Mouse (Mus musculus): ENCODE data around the gene Prss53. TPM values are rescaled to one million over a fixed set of nuclear protein-coding genes. Genes with fewer than 3 reads are reported as not detected.

Prss53 gene
- polyA plus RNA-seq, 1 experiment from 2014 or later = 2.4 TPM

- peaks cover 13% of the 10 kb centered on the region for H3K27me3 ChIP-seq
- H3K9ac ChIP-seq = no peak overlapping the region
- no peaks in the 10 kb centered on the region for H3K9me3 ChIP-seq (replicated peaks)
- no peak for ATAC-seq (ENCODE audit: insufficient number of reproducible peaks, low FRiP score, low TSS enrichment, low read depth)
- H3K4me1 ChIP-seq = peaks cover 34% of the 10 kb centered on the region
- H3K4me3 ChIP-seq (replicated peaks) = no peak overlapping the region
- no peak overlapping the region for H3K27ac ChIP-seq (replicated peaks)
- 85% methylated on average over 11 of the region's 11 CpGs for WGBS
- H3K36me3 ChIP-seq = peaks cover 33% of the 10 kb centered on the region
- H3K4me2 ChIP-seq (replicated peaks) = no peak overlapping the region
These were observed 37.0 kb upstream of the Prss53 start for GRCm38 (mm10) chr7:127927726-127928125.

DNA sequence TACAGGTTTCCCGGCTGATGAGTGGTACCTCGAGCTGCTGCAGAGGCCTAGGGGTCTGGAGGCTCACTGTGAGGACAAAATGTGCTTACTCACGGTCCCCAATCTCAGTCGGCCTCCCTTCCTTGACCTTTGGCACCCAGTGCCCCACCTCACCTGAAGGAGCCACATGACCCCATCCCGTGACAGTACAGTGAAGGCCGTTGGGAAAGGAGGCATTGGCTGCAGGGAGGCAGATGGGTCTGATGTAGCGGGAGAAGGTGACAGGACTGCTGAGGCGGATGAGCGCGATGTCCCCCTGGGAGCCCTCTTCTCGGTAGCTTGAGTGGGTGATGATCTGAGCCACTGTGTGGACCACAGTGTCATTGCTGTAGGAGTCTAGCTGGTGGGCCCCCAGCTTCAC lies 36.1 kb upstream of the Prss53 start:
- H3K9me3 ChIP-seq (replicated peaks) = no peaks in the 10 kb centered on the region
- ATAC-seq (ENCODE audit: insufficient number of reproducible peaks, low FRiP score, low TSS enrichment, low read depth) = no peak
- 82% methylated on average over 11 of the region's 11 CpGs for WGBS
- H3K9ac ChIP-seq = no peak overlapping the region
- H3K36me3 ChIP-seq = peaks cover 42% of the 10 kb centered on the region
- H3K27ac ChIP-seq (replicated peaks) = no peak overlapping the region
- H3K4me1 ChIP-seq = peaks cover 26% of the 10 kb centered on the region
- no peak overlapping the region for H3K4me3 ChIP-seq (replicated peaks)
- H3K4me2 ChIP-seq (replicated peaks) = no peak overlapping the region
- peaks cover 13% of the 10 kb centered on the region for H3K27me3 ChIP-seq

DNA sequence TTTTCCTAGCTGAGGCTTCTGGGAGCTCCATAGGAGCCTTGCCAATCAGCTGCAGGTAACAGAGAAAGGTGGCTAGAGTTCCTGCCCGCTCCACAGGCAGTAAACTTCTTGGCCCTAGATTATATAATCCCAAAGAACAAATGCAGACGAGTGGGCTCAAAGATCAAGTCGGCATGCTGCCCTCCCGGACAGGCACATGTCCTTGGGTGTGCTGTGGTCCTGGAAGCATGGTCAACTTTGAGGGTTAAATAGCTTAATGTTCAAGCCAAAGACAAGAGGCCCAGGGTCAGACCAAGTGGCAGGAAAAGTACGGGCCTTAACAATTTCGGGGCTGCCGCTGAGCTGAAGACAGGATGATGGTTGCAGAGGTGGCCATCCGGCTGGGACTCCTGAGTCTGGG lies 35.3 kb upstream of the Prss53 start:
- no peaks in the 10 kb centered on the region for H3K9me3 ChIP-seq (replicated peaks)
- H3K27me3 ChIP-seq = peaks cover 13% of the 10 kb centered on the region
- H3K4me1 ChIP-seq = peaks cover 18% of the 10 kb centered on the region
- no peak overlapping the region for H3K4me3 ChIP-seq (replicated peaks)
- peak overlapping the region; percentile 68; the same call in 1 of the 2 replicates for H3K27ac ChIP-seq (replicated peaks)
- H3K4me2 ChIP-seq (replicated peaks) = no peak overlapping the region
- 85% methylated on average over 8 of the region's 8 CpGs for WGBS
- peaks cover 42% of the 10 kb centered on the region for H3K36me3 ChIP-seq
- no peak overlapping the region for H3K9ac ChIP-seq
- no peak for ATAC-seq (ENCODE audit: insufficient number of reproducible peaks, low FRiP score, low TSS enrichment, low read depth)

DNA sequence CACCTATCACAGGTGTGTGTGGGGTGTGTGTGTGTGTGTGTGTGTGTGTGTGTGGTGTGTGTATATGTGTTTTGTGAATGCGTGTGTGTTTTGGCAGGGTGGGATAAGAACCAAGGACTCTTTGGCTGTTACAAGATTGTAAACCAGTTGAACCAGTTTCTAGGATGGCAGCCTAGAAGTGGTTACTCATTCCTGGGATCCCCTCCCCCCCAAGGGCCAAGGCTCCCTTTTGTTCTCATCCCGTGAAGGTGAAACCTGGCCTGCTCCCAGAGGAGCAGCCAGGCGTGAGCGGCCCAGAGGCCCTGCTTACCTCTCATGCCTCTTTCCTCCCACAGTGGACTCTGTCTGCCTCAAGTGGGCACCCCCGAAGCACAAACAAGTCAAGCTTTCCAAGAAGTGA lies 34.5 kb upstream of the Prss53 start:
- peak; percentile 70 for ATAC-seq (ENCODE audit: insufficient number of reproducible peaks, low FRiP score, low TSS enrichment, low read depth)
- no peak overlapping the region for H3K9ac ChIP-seq
- H3K9me3 ChIP-seq (replicated peaks) = no peaks in the 10 kb centered on the region
- no peak overlapping the region for H3K4me2 ChIP-seq (replicated peaks)
- peaks cover 13% of the 10 kb centered on the region for H3K27me3 ChIP-seq
- peaks cover 49% of the 10 kb centered on the region for H3K36me3 ChIP-seq
- H3K4me3 ChIP-seq (replicated peaks) = no peak overlapping the region
- 54% methylated on average over 5 of the region's 5 CpGs for WGBS
- H3K4me1 ChIP-seq = peaks cover 17% of the 10 kb centered on the region
- H3K27ac ChIP-seq (replicated peaks) = peak overlapping the region; percentile 68

DNA sequence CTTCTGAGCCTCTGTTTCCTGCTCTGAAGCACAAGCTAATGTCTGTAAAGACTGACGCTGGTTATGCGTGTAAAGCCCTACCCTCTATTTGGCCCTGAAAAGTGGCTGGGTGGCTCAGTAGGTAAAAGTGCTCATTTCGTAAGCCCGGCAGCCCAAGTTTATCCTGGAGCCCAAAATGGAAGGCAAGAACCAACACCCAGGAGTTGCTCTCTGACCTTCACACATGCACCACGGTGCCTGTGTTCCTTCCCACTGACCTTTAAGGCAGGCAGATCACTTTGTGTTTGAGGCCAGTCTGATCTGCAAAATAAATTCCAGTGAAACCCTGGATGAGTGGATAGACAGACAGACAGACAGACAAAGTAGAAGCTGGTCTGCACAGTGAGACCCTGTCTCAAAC lies 32.9 kb upstream of the Prss53 start:
- H3K4me3 ChIP-seq (replicated peaks) = no peak overlapping the region
- ATAC-seq (ENCODE audit: insufficient number of reproducible peaks, low FRiP score, low TSS enrichment, low read depth) = no peak
- no peak overlapping the region for H3K9ac ChIP-seq
- H3K36me3 ChIP-seq = peaks cover 51% of the 10 kb centered on the region
- no peak overlapping the region; the same call in 1 of the 2 replicates for H3K27ac ChIP-seq (replicated peaks)
- H3K4me2 ChIP-seq (replicated peaks) = no peak overlapping the region
- no peaks in the 10 kb centered on the region for H3K9me3 ChIP-seq (replicated peaks)
- H3K4me1 ChIP-seq = 0 out of 2 replicates have a peak, but pooled peaks cover 4% of the 10 kb centered on the region
- H3K27me3 ChIP-seq = peaks cover 8% of the 10 kb centered on the region
- 81% methylated on average over 5 of the region's 5 CpGs for WGBS

DNA sequence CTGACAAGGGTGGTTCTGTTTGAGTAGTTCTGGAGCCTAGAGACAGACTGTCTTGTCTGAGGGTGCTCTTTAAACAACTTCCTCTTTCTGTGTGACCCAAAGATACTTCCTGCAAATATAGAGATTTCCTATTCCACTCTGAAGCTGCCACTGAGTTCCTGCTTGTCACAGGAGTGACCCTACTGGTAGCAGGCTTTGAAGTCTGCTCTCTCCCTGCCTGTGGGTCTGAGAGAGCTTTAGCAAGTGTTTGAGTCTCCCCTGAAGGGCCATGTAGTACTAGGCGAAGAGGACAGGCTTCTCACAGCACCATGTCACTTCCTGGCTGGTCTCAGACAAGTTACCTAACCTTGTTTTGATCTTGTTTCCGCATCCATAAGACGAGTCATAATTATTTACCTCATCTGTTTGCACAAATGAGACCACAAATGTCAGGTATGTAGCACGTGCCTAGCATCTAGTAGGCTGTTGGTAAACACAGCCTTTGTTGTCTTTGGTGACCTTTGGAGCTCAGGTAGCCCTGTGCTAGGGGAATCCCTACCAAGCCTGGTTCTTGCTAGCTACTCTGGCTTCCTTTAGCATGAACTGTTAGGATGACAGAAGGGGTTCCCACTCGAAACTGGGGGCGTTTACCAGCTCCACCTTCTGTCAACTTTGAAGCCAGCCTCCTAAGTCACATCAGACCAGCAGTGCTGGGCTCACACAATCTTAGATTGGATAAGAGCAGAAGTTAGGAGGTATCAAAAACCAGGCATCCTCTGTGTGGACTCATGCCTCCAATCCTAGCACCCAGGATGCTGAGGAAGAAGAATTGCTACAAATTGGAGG lies 31.9 kb upstream of the Prss53 start:
- ATAC-seq (ENCODE audit: insufficient number of reproducible peaks, low FRiP score, low TSS enrichment, low read depth) = no peak
- H3K36me3 ChIP-seq = peaks cover 56% of the 10 kb centered on the region
- no peak overlapping the region for H3K4me2 ChIP-seq (replicated peaks)
- no peaks in the 10 kb centered on the region for H3K9me3 ChIP-seq (replicated peaks)
- H3K27ac ChIP-seq (replicated peaks) = no peak overlapping the region; the same call in 1 of the 2 replicates
- H3K27me3 ChIP-seq = peaks cover under 1% of the 10 kb centered on the region; the same call in 1 of the 2 replicates
- no peak overlapping the region for H3K9ac ChIP-seq
- H3K4me1 ChIP-seq = 0 out of 2 replicates have a peak, but pooled peaks cover 4% of the 10 kb centered on the region
- no peak overlapping the region for H3K4me3 ChIP-seq (replicated peaks)
- WGBS = 75% methylated on average over 6 of the region's 6 CpGs

- Histone ChIP-seq H3K4me2 (replicated peaks) (no peak overlapping the region), H3K9me3 (replicated peaks) (no peaks in the 10 kb centered on the region), H3K27ac (replicated peaks) (no peak overlapping the region), H3K4me3 (replicated peaks) (no peak overlapping the region), H3K9ac (no peak overlapping the region), H3K36me3 (peaks cover 65% of the 10 kb centered on the region), H3K4me1 (0 out of 2 replicates have a peak, but pooled peaks cover 4% of the 10 kb centered on the region), H3K27me3 (no peaks in the 10 kb centered on the region)
- ATAC-seq (ENCODE audit: insufficient number of reproducible peaks, low FRiP score, low TSS enrichment, low read depth) = no peak
- 60% methylated on average over 8 of the region's 8 CpGs for WGBS
These were observed 30.7 kb upstream of the Prss53 start for GRCm38 (mm10) chr7:127921516-127921915.

GRCm38 (mm10) chr7:127919290-127919689 lies 28.5 kb upstream of the Prss53 start:
- H3K4me1 ChIP-seq = no peaks in the 10 kb centered on the region
- H3K27me3 ChIP-seq = no peaks in the 10 kb centered on the region
- H3K36me3 ChIP-seq = peaks cover 67% of the 10 kb centered on the region
- no peak overlapping the region for H3K9ac ChIP-seq
- 69% methylated on average over 7 of the region's 7 CpGs for WGBS
- ATAC-seq (ENCODE audit: insufficient number of reproducible peaks, low FRiP score, low TSS enrichment, low read depth) = no peak
- no peak overlapping the region for H3K4me2 ChIP-seq (replicated peaks)
- no peaks in the 10 kb centered on the region for H3K9me3 ChIP-seq (replicated peaks)
- H3K27ac ChIP-seq (replicated peaks) = no peak overlapping the region
- no peak overlapping the region for H3K4me3 ChIP-seq (replicated peaks)

GRCm38 (mm10) chr7:127918203-127918602 lies 27.4 kb upstream of the Prss53 start:
- Histone ChIP-seq H3K27ac (replicated peaks) (no peak overlapping the region), H3K27me3 (no peaks in the 10 kb centered on the region), H3K4me1 (peaks cover 3% of the 10 kb centered on the region), H3K4me3 (replicated peaks) (no peak overlapping the region), H3K9ac (no peak overlapping the region), H3K36me3 (peaks cover 58% of the 10 kb centered on the region), H3K9me3 (replicated peaks) (no peaks in the 10 kb centered on the region), H3K4me2 (replicated peaks) (no peak overlapping the region)
- 45% methylated on average over 3 of the region's 3 CpGs for WGBS
- ATAC-seq (ENCODE audit: insufficient number of reproducible peaks, low FRiP score, low TSS enrichment, low read depth) = no peak

DNA sequence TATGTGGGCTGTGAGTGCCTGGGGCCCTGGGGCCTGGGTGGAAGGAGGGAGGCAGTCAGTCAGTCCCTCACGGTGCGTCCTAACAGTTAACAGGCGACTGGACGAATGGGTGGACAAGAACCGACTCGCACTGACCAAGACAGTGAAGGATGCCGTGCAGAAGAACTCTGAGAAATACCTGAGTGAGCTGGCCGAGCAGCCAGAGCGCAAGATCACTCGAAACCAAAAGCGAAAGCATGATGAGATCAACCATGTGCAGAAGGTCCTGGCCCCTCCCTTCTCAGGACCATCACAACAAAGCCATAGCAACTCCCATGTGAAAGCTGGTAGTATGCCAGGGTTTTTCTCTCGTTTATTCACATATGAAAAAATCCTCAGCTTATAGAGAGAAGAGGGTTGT lies 24.5 kb upstream of the Prss53 start:
- H3K27ac ChIP-seq (replicated peaks) = no peak overlapping the region
- H3K9me3 ChIP-seq (replicated peaks) = no peaks in the 10 kb centered on the region
- 81% methylated on average over 12 of the region's 12 CpGs for WGBS
- H3K4me1 ChIP-seq = peaks cover 14% of the 10 kb centered on the region
- no peak overlapping the region for H3K9ac ChIP-seq
- H3K36me3 ChIP-seq = peaks cover 38% of the 10 kb centered on the region
- no peak overlapping the region for H3K4me2 ChIP-seq (replicated peaks)
- no peaks in the 10 kb centered on the region for H3K27me3 ChIP-seq
- no peak for ATAC-seq (ENCODE audit: insufficient number of reproducible peaks, low FRiP score, low TSS enrichment, low read depth)
- no peak overlapping the region for H3K4me3 ChIP-seq (replicated peaks)

- Histone ChIP-seq H3K4me2 (replicated peaks) (peak overlapping the region; percentile 61), H3K4me1 (peaks cover 14% of the 10 kb centered on the region), H3K27me3 (no peaks in the 10 kb centered on the region), H3K27ac (replicated peaks) (peak overlapping the region; percentile 92; the same call in 1 of the 2 replicates), H3K4me3 (replicated peaks) (peak overlapping the region; percentile 94), H3K9ac (peak overlapping the region; percentile 72; the same call in 1 of the 2 replicates), H3K36me3 (peaks cover 44% of the 10 kb centered on the region), H3K9me3 (replicated peaks) (no peaks in the 10 kb centered on the region)
- no peak for ATAC-seq (ENCODE audit: insufficient number of reproducible peaks, low FRiP score, low TSS enrichment, low read depth)
- 15% methylated on average over 4 of the region's 4 CpGs for WGBS
These were observed 22.2 kb upstream of the Prss53 start for GRCm38 (mm10) chr7:127912938-127913337.
